Comparison of ENCODE assay signal across 28 mouse cellular contexts in the genomic region with DNA sequence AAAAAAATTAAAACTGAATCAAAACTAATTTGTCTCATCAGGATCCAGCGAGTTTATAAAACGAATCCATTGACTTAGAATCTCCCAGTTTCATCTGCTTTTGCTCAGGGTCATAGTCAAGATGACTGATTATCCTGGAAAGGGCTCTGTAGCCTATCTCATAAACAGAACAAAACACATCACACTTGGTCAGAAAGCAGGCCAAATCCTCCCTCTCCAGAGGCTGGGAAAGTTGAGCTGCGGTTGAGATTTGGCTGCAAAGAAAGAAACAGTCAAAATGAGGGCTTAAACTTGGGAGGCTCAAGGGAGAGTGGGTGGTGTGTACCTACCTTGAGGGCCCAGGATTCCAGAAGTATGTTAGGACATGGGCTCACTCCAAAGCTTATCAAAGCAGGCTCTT.
DNase-seq lines count a peak whose midpoint lies in the region; ATAC-seq and TF ChIP-seq lines count a peak whose summit lies in the region.
"Had no signal": no experiment of that assay in that cellular context is flagged by ENCODE, and none has a peak within 500 bp of the region (broad histone marks: within the 10 kb centered on the region; RNA-seq: fewer than 3 reads in every experiment).

No protein-coding gene starts in this region.

- peak; percentile 28 for DNase-seq in adrenal gland, adult 2 months
- no peak for DNase-seq in adrenal gland, postnatal 4 days (ENCODE audit: low spot score in 2 of 2)
- peak; percentile 37 for DNase-seq in gastrocnemius, adult 2 months
- DNase-seq in gastrocnemius, postnatal 4 days (ENCODE audit: low spot score in 2 of 2): no peak
- DNase-seq in lung, embryonic 14.5 days: peak; percentile 43
- no peak for DNase-seq in lung, postnatal 4 days
- peak; percentile 54 for DNase-seq in skeletal muscle tissue, adult 2 months (ENCODE audit: low read depth, low spot score)
- DNase-seq in kidney, adult 9 months: no peak
- DNase-seq: cerebellum, adult 8-10 months; cerebellum, postnatal 25 days; heart, postnatal 14 days; kidney, adult 18-20 months; kidney, postnatal 36 days; liver, postnatal 0 days; thymus, postnatal 14 days had no signal

- H3K9me3 ChIP-seq in lung, embryonic 14.5 days (ENCODE audit: low read depth, low read length): no peaks in the 10 kb centered on the region
- H3K9me3 ChIP-seq: forebrain, embryonic 10.5 days; forebrain, embryonic 15.5 days; G1E; limb, embryonic 13.5 days; liver, embryonic 12.5 days; midbrain, embryonic 10.5 days had no signal

- H3K9ac ChIP-seq in lung, embryonic 14.5 days: no peak overlapping the region
- H3K9ac ChIP-seq: forebrain, embryonic 15.5 days; limb, embryonic 13.5 days; liver, embryonic 12.5 days; liver, postnatal 0 days had no signal

- no peak overlapping the region for H3K4me3 ChIP-seq in gastrocnemius, adult 2 months
- H3K4me3 ChIP-seq in lung, embryonic 14.5 days (ENCODE audit: low read depth, low read length): no peak overlapping the region
- H3K4me3 ChIP-seq: forebrain, embryonic 10.5 days; forebrain, embryonic 15.5 days; heart, adult 2 months; layer of hippocampus, adult 2 months; left cerebral cortex, adult 2 months; limb, embryonic 13.5 days; liver, embryonic 12.5 days; midbrain, embryonic 10.5 days had no signal

- no peaks in the 10 kb centered on the region for H3K27me3 ChIP-seq in lung, embryonic 14.5 days (ENCODE audit: insufficient read depth, low read length)
- H3K27me3 ChIP-seq: forebrain, embryonic 15.5 days; limb, embryonic 13.5 days; liver, embryonic 12.5 days; Patski had no signal

- WGBS in lung, embryonic 14.5 days: 42% methylated on average over 3 of the region's 3 CpGs

- peak overlapping the region; percentile 35; the same call in 1 of the 2 replicates for H3K27ac ChIP-seq in gastrocnemius, adult 2 months
- no peak overlapping the region for H3K27ac ChIP-seq in lung, embryonic 14.5 days (ENCODE audit: low read depth)
- H3K27ac ChIP-seq: forebrain, embryonic 10.5 days; forebrain, embryonic 15.5 days; heart, adult 2 months; layer of hippocampus, adult 2 months; left cerebral cortex, adult 2 months; limb, embryonic 13.5 days; liver, embryonic 12.5 days; midbrain, embryonic 10.5 days had no signal

- no peaks in the 10 kb centered on the region; the same call in 1 of the 2 replicates for H3K4me1 ChIP-seq in lung, embryonic 14.5 days (ENCODE audit: insufficient read depth)
- H3K4me1 ChIP-seq: forebrain, embryonic 10.5 days; forebrain, embryonic 15.5 days; liver, embryonic 12.5 days; midbrain, embryonic 10.5 days had no signal

- ATAC-seq in lung, embryonic 14.5 days (ENCODE audit: insufficient read depth): no peak
- ATAC-seq: forebrain, embryonic 15.5 days; hindbrain, embryonic 16.5 days; liver, embryonic 12.5 days; liver, postnatal 0 days; lung, postnatal 0 days; midbrain, embryonic 16.5 days; Patski had no signal

- H3K36me3 ChIP-seq in lung, embryonic 14.5 days (ENCODE audit: insufficient read depth): no peaks in the 10 kb centered on the region
- H3K36me3 ChIP-seq: forebrain, embryonic 10.5 days; forebrain, embryonic 15.5 days; G1E; limb, embryonic 13.5 days; liver, embryonic 12.5 days; midbrain, embryonic 10.5 days had no signal

- intact Hi-C loops in gastrocnemius, adult 2 months (cut with DNase I): no loop called here

- H3K4me2 ChIP-seq in lung, embryonic 14.5 days: no peak overlapping the region
- H3K4me2 ChIP-seq: forebrain, embryonic 15.5 days; limb, embryonic 13.5 days; liver, embryonic 12.5 days had no signal

- TF ChIP-seq CTCF in gastrocnemius, adult 2 months (IDR thresholded peaks at IDR 0.05): no peak
- TF ChIP-seq CTCF in lung, embryonic 14.5 days (IDR thresholded peaks at IDR 0.05; ENCODE audit: low read depth): no peak

Comparison
In these comparisons a context has a peak if more than half of its experiments do, and no peak if none do; other contexts are left out.
1. DNase-seq: peak in adrenal gland, adult 2 months (single experiment), gastrocnemius, adult 2 months (single experiment), lung, embryonic 14.5 days (single experiment) and skeletal muscle tissue, adult 2 months (single experiment); none in adrenal gland, postnatal 4 days (0 of 2), gastrocnemius, postnatal 4 days (0 of 2), lung, postnatal 4 days (0 of 2) and kidney, adult 9 months (single experiment).